Mouse (Mus musculus) left cerebral cortex, postnatal 36 days (tissue): ENCODE measurements around the gene Limk1. TPM values are rescaled to one million over a fixed set of nuclear protein-coding genes. Genes with fewer than 3 reads are reported as not detected.

Source experiments
- DNase-seq, 2 experiments: peaks; one replicate each; pipeline ENCODE4 v3.0.0; 2021 to 2022; ENCODE audit warnings: low spot score in 2 of 2, mixed read lengths in 1 of 2
- intact Hi-C: fragments of 180-260 bp; cut with DNase I; formaldehyde crosslinking; loops from one replicate; pipeline ENCODE4 v1.15.1; 2025
- total RNA-seq, 2 experiments: library from RNA; stranded (reverse); gene quantifications; 2 replicates each; pipeline ENCODE4 v1.2.3; 2021

Limk1 gene
- total RNA-seq, 2 experiments from 2014 or later, result 63.2 to 71.6 TPM

- intact Hi-C loops, result loop anchor here (2.0 kb wide), 1 partner anchor 50 kb away; the partner anchor contains the start of gene Limk1
- DNase-seq, result peak; percentile 96 to 98
Observed at GRCm38 (mm10) chr5:134639269-134639682, 49.1 kb downstream of the Limk1 start, which contains the start of gene Eif4h. TSS of gene Eif4h (minus strand) at chr5:134639490.

- no peak for DNase-seq
- intact Hi-C loops, result loop anchor here (2.0 kb wide), 1 partner anchor 50 kb away; the partner anchor contains the start of gene Limk1
Observed at GRCm38 (mm10) chr5:134638461-134639268, 49.7 kb downstream of the Limk1 start.

- intact Hi-C loops, result loop anchor here (2.0 kb wide), 1 partner anchor 51 kb away; the partner anchor contains the start of gene Limk1
- DNase-seq, result no peak
Observed at GRCm38 (mm10) chr5:134637820-134638367, 50.5 kb downstream of the Limk1 start.

DNA sequence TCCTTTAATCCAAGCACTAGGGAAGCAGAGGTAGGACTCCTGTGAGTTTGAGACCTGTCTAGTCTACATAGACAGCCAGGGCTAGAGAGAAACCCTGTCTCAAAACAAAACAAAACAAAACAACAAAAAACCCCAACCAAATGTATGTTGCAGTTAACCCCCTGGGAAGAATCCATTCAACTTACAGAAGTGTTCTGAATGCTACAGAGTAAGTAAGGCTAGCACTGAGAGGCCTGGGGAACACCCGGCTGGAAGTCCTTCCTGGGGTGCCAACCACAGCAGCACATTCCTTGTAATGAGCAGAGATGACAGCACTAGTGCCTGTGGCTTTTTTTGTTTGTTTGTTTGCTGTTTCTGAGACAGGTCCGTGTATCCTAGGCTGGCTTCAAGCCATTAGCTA lies 55.6 kb downstream of the Limk1 start:
- DNase-seq, result no peak
- intact Hi-C loops, result no loop called here

DNA sequence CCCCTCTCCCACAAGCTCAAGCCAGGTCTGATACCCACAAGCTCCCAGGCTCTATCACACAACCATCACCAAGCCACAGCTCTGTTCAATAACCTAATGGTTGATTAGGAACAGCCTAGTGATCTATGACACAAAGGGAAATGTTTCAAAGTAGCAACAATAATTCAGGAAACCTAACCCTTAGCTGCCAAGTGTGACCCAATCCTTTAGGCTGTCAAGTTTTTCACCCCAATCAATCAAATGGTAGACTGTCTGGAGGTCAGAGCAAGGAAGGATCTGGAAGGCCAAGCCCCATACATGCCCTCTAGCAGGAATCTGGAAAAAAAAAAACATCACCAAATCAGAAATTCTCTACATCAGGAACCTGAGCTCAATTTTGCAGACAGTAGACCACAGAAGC lies 57.6 kb downstream of the Limk1 start:
- intact Hi-C loops, result no loop called here
- DNase-seq, result no peak

DNA sequence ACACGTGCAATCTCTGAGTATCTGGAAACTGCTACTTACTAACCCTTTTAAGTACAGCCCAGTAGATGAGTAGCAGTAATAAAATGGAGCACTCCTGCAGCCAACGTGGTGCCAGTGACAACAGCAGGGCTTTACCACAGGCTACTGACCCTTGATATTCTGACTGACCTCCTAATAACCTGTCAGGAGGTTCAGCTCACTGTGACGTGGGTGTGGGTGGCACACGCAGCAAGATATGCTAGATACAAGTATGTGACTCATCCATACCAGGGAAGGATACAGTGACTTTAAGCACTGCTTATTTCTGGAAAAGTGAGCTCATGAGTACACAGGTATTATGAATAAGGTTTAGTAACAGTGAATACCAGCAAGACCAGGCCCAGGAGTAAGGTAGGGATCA lies 58.9 kb downstream of the Limk1 start:
- intact Hi-C loops, result no loop called here
- no peak for DNase-seq

- intact Hi-C loops, result no loop called here
Observed at GRCm38 (mm10) chr5:134622069-134622468, 66.3 kb downstream of the Limk1 start.

GRCm38 (mm10) chr5:134621099-134621640 lies 67.2 kb downstream of the Limk1 start:
- intact Hi-C loops, result no loop called here

More at GRCm38 (mm10) chr5:134622069-134622468, 66.3 kb downstream of the Limk1 start:
- DNase-seq, result no peak

DNA sequence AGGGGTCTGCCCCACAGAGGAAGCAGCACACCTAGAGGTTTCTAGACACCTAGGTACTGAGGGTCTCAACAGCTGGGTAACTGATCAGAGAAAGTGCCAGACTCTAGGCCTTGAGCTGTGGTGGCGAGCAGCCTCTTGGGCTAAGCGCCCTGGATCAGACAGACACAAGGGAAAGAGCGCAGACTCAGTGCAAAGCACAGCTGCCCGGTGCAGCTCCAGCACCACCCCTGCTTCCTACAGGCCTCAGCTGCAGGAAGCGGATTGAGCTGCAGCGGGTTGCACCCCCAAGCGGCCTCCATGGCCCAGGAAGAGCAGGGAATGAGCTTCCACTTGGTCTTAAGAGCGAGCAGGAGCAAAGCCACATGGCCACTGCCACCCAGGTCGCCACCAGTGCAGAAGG lies 67.9 kb downstream of the Limk1 start:
- intact Hi-C loops, result no loop called here
- no peak for DNase-seq

More at GRCm38 (mm10) chr5:134621099-134621640, 67.2 kb downstream of the Limk1 start:
- DNase-seq, result no peak

GRCm38 (mm10) chr5:134617071-134617470 lies 71.3 kb downstream of the Limk1 start:
- peak; percentile 49 to 67 for DNase-seq
- intact Hi-C loops, result no loop called here

- DNase-seq, result no peak
- intact Hi-C loops, result no loop called here
Observed at GRCm38 (mm10) chr5:134615780-134616179, 72.6 kb downstream of the Limk1 start.

- DNase-seq, result no peak
- intact Hi-C loops, result no loop called here
Observed at GRCm38 (mm10) chr5:134615380-134615779, 73.0 kb downstream of the Limk1 start.

DNA sequence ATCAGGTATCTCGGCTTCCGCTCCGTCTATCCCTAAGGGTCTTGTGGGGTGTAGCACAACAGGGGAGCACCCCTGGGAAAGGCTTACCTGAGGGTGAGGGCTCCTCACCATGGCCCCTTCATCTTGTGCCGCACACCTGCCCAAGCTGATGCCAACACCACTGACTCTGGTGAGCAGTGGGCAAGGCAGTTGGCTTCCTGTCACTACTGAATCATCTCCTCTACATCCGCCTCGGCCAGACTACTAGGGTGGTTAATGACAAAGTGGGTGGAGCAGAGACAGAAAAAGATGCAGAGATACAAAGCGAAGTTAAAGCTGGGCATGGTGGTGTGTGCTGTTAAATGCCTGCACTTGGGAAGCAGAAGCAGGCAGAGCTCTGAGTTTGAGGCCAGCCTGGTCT lies 73.6 kb downstream of the Limk1 start, which contains the start of gene Lat2:
Gene Lat2, minus strand, starts transcription at position 224 of the 400 bp plus-strand sequence.
- DNase-seq, result peak in 1 of 2 experiments; percentile 36
- intact Hi-C loops, result no loop called here

DNA sequence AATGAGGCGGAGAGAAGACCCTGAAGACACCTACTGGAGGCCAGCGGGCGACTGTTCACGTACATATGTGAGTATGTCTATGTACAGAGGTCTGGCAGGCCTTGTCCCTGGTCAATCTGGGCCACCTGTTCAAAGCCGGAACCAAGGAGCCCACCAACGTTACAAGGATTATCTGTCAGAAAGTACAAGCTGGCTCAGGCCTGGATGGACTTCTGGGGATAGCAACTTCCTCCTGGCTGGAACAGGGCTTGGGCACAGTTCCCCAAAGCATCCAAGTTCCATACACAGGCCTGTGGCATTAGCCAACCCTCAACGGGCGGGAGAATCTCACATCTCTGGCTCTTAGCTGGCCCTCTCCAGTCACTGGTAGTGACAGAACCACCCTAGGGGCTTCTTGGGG lies 74.1 kb downstream of the Limk1 start:
- intact Hi-C loops, result no loop called here
- no peak for DNase-seq

DNA sequence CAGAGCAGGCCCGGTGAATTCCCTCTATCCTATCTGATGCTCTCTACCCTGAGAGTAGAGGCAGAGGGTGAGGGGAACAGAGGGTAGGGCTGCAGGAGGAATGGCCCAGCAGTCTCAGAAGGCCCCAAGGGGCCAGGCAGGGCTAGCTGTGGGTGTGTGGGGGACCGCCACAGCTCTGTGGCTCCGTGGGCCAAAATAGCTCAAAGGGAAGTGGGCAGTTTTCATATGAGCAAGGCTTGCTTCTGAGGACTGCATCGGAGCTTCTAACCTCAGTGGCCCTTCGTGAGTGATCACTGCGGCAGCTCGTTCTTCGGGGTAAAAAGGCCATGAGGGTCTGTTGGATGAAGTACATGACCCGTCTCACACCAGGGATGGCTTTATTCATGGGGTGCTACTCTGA lies 74.7 kb downstream of the Limk1 start:
- intact Hi-C loops, result loop anchor here (2.0 kb wide), 1 partner anchor 15 kb away; no protein-coding TSS in a partner anchor
- DNase-seq, result no peak

GRCm38 (mm10) chr5:134611810-134612521 lies 76.4 kb downstream of the Limk1 start:
- no peak for DNase-seq
- intact Hi-C loops, result loop anchor here (2.0 kb wide), 1 partner anchor 13 kb away; no protein-coding TSS in a partner anchor

GRCm38 (mm10) chr5:134609916-134610643 lies 78.3 kb downstream of the Limk1 start:
- DNase-seq, result no peak
- intact Hi-C loops, result no loop called here

DNA sequence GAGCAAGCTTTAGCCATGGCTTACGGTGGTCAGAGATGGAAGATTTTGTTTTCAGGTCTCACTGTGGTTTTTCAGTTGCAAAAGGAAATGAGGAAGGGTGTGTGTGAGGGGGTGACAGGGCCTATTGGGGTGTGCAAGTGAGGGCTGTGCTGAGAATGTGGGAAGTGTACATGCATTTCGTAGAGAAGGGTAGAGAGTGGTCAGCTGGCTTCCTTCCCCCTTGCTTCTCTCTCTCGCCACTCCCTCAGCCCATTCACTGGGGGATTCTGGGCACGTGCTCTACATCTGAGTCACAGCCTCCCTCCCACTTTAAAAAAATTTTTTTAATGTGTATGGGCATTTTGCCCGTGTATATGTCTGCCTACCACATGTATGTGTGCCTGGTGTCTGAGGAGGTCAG lies 81.3 kb downstream of the Limk1 start:
- DNase-seq, result no peak
- intact Hi-C loops, result no loop called here

GRCm38 (mm10) chr5:134606314-134606713 lies 82.1 kb downstream of the Limk1 start:
- no peak for DNase-seq
- intact Hi-C loops, result no loop called here
